Mouse (Mus musculus) liver, embryonic 14.5 days (tissue): Measurements from ENCODE around the gene Lyrm7. TPM values are rescaled to one million over a fixed set of nuclear protein-coding genes. Genes with fewer than 3 reads are reported as not detected.

Experiments
- ATAC-seq: fragments of 200-750 bp; cut with Nextera tagmentation; 2 replicates; pipeline ENCODE4 v1.8.0; 2017; ENCODE audit warnings: moderate number of reproducible peaks, mild to moderate bottlenecking, moderate library complexity; ENCODE audit not compliant: insufficient read depth
- DNase-seq, 3 experiments: peaks; one replicate each; pipeline ENCODE4 v3.0.0-alpha.2; 2012 to 2013; ENCODE audit warnings: low read depth in 3 of 3, low spot score in 3 of 3
- H3K27ac ChIP-seq: fragments of 300-500 bp; sonication (generic); 2 replicates; pipeline ENCODE4 v1.5.1; 2014; ENCODE audit warnings: moderate library complexity, mild to moderate bottlenecking, control low read depth, inconsistent platforms
- H3K27me3 ChIP-seq: fragments of 300-500 bp; sonication (generic); 2 replicates; pipeline ENCODE4 v1.6.1; 2014; ENCODE audit warnings: mild to moderate bottlenecking, low read length, moderate library complexity; ENCODE audit not compliant: control insufficient read depth, insufficient read depth
- H3K36me3 ChIP-seq: fragments of 300-500 bp; sonication (generic); replicated peaks from 2 replicates; pipeline ENCODE4 v1.6.1; 2014; ENCODE audit warnings: low read depth; ENCODE audit not compliant: control insufficient read depth, insufficient read depth
- H3K4me1 ChIP-seq, 2 experiments: fragments of 200-500 bp in 1 of 2; fragments of 300-500 bp in 1 of 2; sonication (generic) in 1 of 2; replicated peaks; 2 replicates each; pipeline ENCODE4 v1.6.1; 2012 to 2014; ENCODE audit warnings: antibody characterized with exemption in 1 of 2, inconsistent platforms in 1 of 2, low read length in 1 of 2; ENCODE audit not compliant: control insufficient read depth in 2 of 2, insufficient read depth in 2 of 2
- H3K4me2 ChIP-seq: fragments of 300-500 bp; sonication (generic); 2 replicates; pipeline ENCODE4 v1.6.1; 2014; ENCODE audit warnings: low read depth, mild to moderate bottlenecking, control low read depth, moderate library complexity
- H3K4me3 ChIP-seq, 2 experiments: fragments of 200-500 bp in 1 of 2; fragments of 300-500 bp in 1 of 2; sonication (generic) in 1 of 2; 2 replicates each; pipeline ENCODE4 v1.5.1; 2012 to 2014; ENCODE audit warnings: low read depth in 2 of 2, low read length in 2 of 2, mild to moderate bottlenecking in 2 of 2, control low read depth in 1 of 2, inconsistent platforms in 1 of 2, moderate library complexity in 1 of 2; ENCODE audit not compliant: insufficient read depth in 1 of 2
- H3K9ac ChIP-seq: fragments of 300-500 bp; sonication (generic); replicated peaks from 2 replicates; pipeline ENCODE4 v1.6.1; 2014; ENCODE audit warnings: mild to moderate bottlenecking, control low read depth, moderate library complexity
- H3K9me3 ChIP-seq: fragments of 300-500 bp; sonication (generic); 2 replicates; pipeline ENCODE4 v1.6.1; 2016; ENCODE audit warnings: low read length, mixed read lengths; ENCODE audit not compliant: control insufficient read depth
- CTCF ChIP-seq: IDR thresholded peaks from 2 replicates; pipeline ENCODE4 v1.5.1; 2016; ENCODE audit warnings: antibody characterized with exemption, low read depth, control low read depth
- EP300 ChIP-seq: IDR thresholded peaks from 2 replicates; pipeline ENCODE4 v1.6.1; 2016; ENCODE audit warnings: antibody characterized with exemption, low read depth
- WGBS: fragments of 180-500 bp; shearing (Covaris S2); extraction: QIAGEN DNeasy Blood & Tissue Kit; methylation state at CpG from one replicate; pipeline ENCODE4 v1.1.7; 2014; ENCODE audit not compliant: insufficient replicate concordance; 5-methylcytosine and 5-hydroxymethylcytosine counted together
- polyA plus RNA-seq, 2 experiments: library from polyadenylated mRNA; depleted of rRNA in 1 of 2; stranded (reverse) in 1 of 2; unstranded in 1 of 2; fragments of >200 nt; fragmentation: Nextera tagmentation in 1 of 2; extraction: Ambion mirVana in 1 of 2; gene quantifications; 2 replicates each; pipeline versions ENCODE4 v1.2.1 to v1.2.3; 2012 to 2014

Gene Lyrm7
- polyA plus RNA-seq (2012; rRNA removed): 1.8 and 2.0 TPM in 2 replicates
- 5.4 and 6.4 TPM in 2 replicates for polyA plus RNA-seq (2014; fragmentation: Nextera tagmentation; extraction: Ambion mirVana)

- peak; percentile 97 for ATAC-seq
- TF ChIP-seq CTCF (peak; percentile 39; the same call in 1 of the 2 replicates), EP300 (peak; percentile 66)
- H3K36me3 ChIP-seq: no peaks in the 10 kb centered on the region
- peak within 1 kb of the TSS; percentile 98 for H3K27ac ChIP-seq
- under 1% methylated on average over 42 of the region's 42 CpGs for WGBS
- peaks cover 7 to 19% of the 10 kb centered on the region in 2 experiments for H3K4me1 ChIP-seq
- H3K4me2 ChIP-seq: peak within 1 kb of the TSS; percentile 97
- peak within 1 kb of the TSS; percentile 80 to 88 for H3K4me3 ChIP-seq
- H3K9ac ChIP-seq: peak within 1 kb of the TSS; percentile 82
- no peaks in the 10 kb centered on the region for H3K9me3 ChIP-seq
- H3K27me3 ChIP-seq: no peaks in the 10 kb centered on the region
- peak; percentile 98 to 99 (median 99) for DNase-seq
Observed at GRCm38 (mm10) chr11:54860256-54861038, at the start of gene Lyrm7. TSS of gene Lyrm7 (minus strand) at chr11:54860916.

- H3K4me2 ChIP-seq: no peak overlapping the region
- WGBS: 66% methylated on average over 12 of the region's 12 CpGs
Observed at GRCm38 (mm10) chr11:54910081-54910665, 49.5 kb upstream of the Lyrm7 start.

GRCm38 (mm10) chr11:54909273-54909672 lies 48.6 kb upstream of the Lyrm7 start:
- Histone ChIP-seq H3K4me3 (no peak overlapping the region), H3K4me2 (no peak overlapping the region), H3K9me3 (no peaks in the 10 kb centered on the region), H3K9ac (no peak overlapping the region), H3K27ac (no peak overlapping the region), H3K4me1 (peaks cover 0 to 4% of the 10 kb centered on the region in 2 experiments; a peak in 2 of 4 replicates), H3K36me3 (no peaks in the 10 kb centered on the region), H3K27me3 (no peaks in the 10 kb centered on the region)
- TF ChIP-seq EP300 (no peak), CTCF (no peak)
- 77% methylated on average over 11 of the region's 11 CpGs for WGBS
- ATAC-seq (no peak), DNase-seq (no peak)

More at GRCm38 (mm10) chr11:54910081-54910665, 49.5 kb upstream of the Lyrm7 start:
- Histone ChIP-seq H3K27me3 (no peaks in the 10 kb centered on the region), H3K4me3 (no peak overlapping the region), H3K9me3 (no peaks in the 10 kb centered on the region), H3K4me1 (peaks cover 0 to 4% of the 10 kb centered on the region in 2 experiments; a peak in 2 of 4 replicates), H3K9ac (no peak overlapping the region), H3K27ac (no peak overlapping the region), H3K36me3 (no peaks in the 10 kb centered on the region)
- no peak for DNase-seq
- no peak for ATAC-seq
- no peak for TF ChIP-seq CTCF

DNA sequence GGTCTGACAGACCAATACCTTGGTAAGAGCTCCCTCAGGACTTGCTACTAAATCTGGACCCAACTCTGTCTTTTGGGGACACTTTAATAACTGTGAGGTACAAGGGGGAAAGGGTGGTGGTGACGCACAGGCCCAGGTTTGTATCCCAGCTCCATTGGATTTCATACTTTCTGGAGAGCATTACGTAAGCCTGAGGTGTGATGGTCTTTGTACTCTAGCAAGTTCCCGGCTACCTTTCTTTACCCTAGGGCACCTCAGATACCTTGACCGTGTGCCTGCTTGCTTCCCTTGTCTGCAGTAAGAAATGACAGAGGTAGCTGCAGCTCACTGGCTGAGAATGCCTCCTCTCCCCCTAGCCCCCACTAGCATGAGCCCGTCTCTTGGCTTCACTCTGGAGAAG lies 46.5 kb upstream of the Lyrm7 start:
- TF ChIP-seq EP300: no peak
- TF ChIP-seq CTCF: no peak
- Histone ChIP-seq H3K36me3 (no peaks in the 10 kb centered on the region), H3K27me3 (no peaks in the 10 kb centered on the region; the same call in 1 of the 2 replicates), H3K4me3 (no peak overlapping the region), H3K27ac (no peak overlapping the region), H3K9ac (no peak overlapping the region), H3K4me2 (no peak overlapping the region), H3K4me1 (peaks cover 0 to 11% of the 10 kb centered on the region in 2 experiments; a peak in 3 of 4 replicates), H3K9me3 (no peaks in the 10 kb centered on the region)
- no peak for ATAC-seq
- no peak for DNase-seq
- 69% methylated on average over 5 of the region's 5 CpGs for WGBS

GRCm38 (mm10) chr11:54906466-54906865 lies 45.8 kb upstream of the Lyrm7 start:
- H3K36me3 ChIP-seq: no peaks in the 10 kb centered on the region
- H3K9me3 ChIP-seq: no peaks in the 10 kb centered on the region
- H3K4me2 ChIP-seq: no peak overlapping the region
- H3K4me1 ChIP-seq: peaks cover 0 to 11% of the 10 kb centered on the region in 2 experiments; a peak in 3 of 4 replicates
- TF ChIP-seq CTCF (no peak), EP300 (no peak)
- WGBS: 44% methylated on average over 4 of the region's 4 CpGs
- DNase-seq (no peak), ATAC-seq (no peak)
- no peak overlapping the region for H3K27ac ChIP-seq
- H3K9ac ChIP-seq: no peak overlapping the region
- no peaks in the 10 kb centered on the region; the same call in 1 of the 2 replicates for H3K27me3 ChIP-seq
- no peak overlapping the region for H3K4me3 ChIP-seq
